Comparison of ENCODE assay signal across 12 mouse cellular contexts in genomic region chr8:70461765-70462515, GRCm38 (mm10). TPM values are rescaled to one million over a fixed set of nuclear protein-coding genes. Genes with fewer than 3 reads are reported as not detected.
A peak's percentile ranks its signal among the peaks of the same experiment; 100 is the strongest.
DNase-seq lines count a peak whose midpoint lies in the region; ATAC-seq and TF ChIP-seq lines count a peak whose summit lies in the region.
"Had no signal": no experiment of that assay in that cellular context is flagged by ENCODE, and none has a peak within 500 bp of the region (broad histone marks: within the 10 kb centered on the region; RNA-seq: fewer than 3 reads in every experiment).

No protein-coding gene starts in this region.

- H3K4me3 ChIP-seq in kidney, embryonic 14.5 days (ENCODE audit: low read length) = no peak overlapping the region
- H3K4me3 ChIP-seq in cortical plate, adult 2 months (ENCODE audit: insufficient read depth, low read length) = no peak overlapping the region
- H3K4me3 ChIP-seq: embryonic facial prominence, embryonic 12.5 days; liver, embryonic 15.5 days; midbrain, embryonic 15.5 days had no signal

- TF ChIP-seq POLR2A in cortical plate, adult 2 months (IDR thresholded peaks at IDR 0.05; ENCODE audit: extremely low read depth, insufficient read depth, low read length) = no peak

- 0 out of 2 replicates have a peak, but pooled peaks have one; percentile 43 for ATAC-seq in kidney, embryonic 14.5 days (ENCODE audit: low FRiP score, low TSS enrichment)
- ATAC-seq: forebrain, postnatal 0 days; midbrain, embryonic 15.5 days had no signal

- peaks cover 4% of the 10 kb centered on the region for H3K4me1 ChIP-seq in kidney, embryonic 14.5 days (ENCODE audit: control insufficient read depth, insufficient read depth, low read length)
- peaks cover 19% of the 10 kb centered on the region for H3K4me1 ChIP-seq in cortical plate, adult 2 months (ENCODE audit: control insufficient read depth, insufficient read depth, low read length)

- no peak overlapping the region for H3K9ac ChIP-seq in kidney, embryonic 14.5 days (ENCODE audit: low read depth, low read length)
- H3K9ac ChIP-seq: embryonic facial prominence, embryonic 12.5 days; forebrain, postnatal 0 days; hindbrain, embryonic 14.5 days; liver, embryonic 15.5 days; midbrain, embryonic 15.5 days had no signal

- H3K9me3 ChIP-seq in kidney, embryonic 14.5 days (ENCODE audit: control insufficient read depth, low read length) = 0 out of 2 replicates have a peak, but pooled peaks cover 3% of the 10 kb centered on the region
- H3K9me3 ChIP-seq: embryonic facial prominence, embryonic 12.5 days; liver, embryonic 15.5 days; midbrain, embryonic 15.5 days had no signal

- 85% methylated on average over 16 of the region's 16 CpGs for WGBS in kidney, embryonic 14.5 days

- H3K4me2 ChIP-seq in kidney, embryonic 14.5 days (replicated peaks; ENCODE audit: low read depth, low read length) = no peak overlapping the region
- H3K4me2 ChIP-seq: embryonic facial prominence, embryonic 12.5 days; hindbrain, embryonic 14.5 days; liver, embryonic 15.5 days; midbrain, embryonic 15.5 days had no signal

- no peaks in the 10 kb centered on the region for H3K36me3 ChIP-seq in kidney, embryonic 14.5 days (ENCODE audit: control insufficient read depth, insufficient read depth, low read length)
- H3K36me3 ChIP-seq: liver, embryonic 15.5 days; midbrain, embryonic 15.5 days had no signal

- no peaks in the 10 kb centered on the region for H3K27me3 ChIP-seq in kidney, embryonic 14.5 days (ENCODE audit: control insufficient read depth, insufficient read depth, low read length)
- H3K27me3 ChIP-seq: embryonic facial prominence, embryonic 12.5 days; liver, embryonic 15.5 days; midbrain, embryonic 15.5 days had no signal

- no peak overlapping the region for H3K27ac ChIP-seq in kidney, embryonic 14.5 days (ENCODE audit: low read depth, low read length)
- 0 out of 2 replicates have a peak overlapping the region, but pooled peaks have one; percentile 38 for H3K27ac ChIP-seq in cortical plate, adult 2 months (ENCODE audit: insufficient read depth, low read length)
- H3K27ac ChIP-seq: embryonic facial prominence, embryonic 12.5 days; hindbrain, embryonic 14.5 days; liver, embryonic 15.5 days; midbrain, embryonic 15.5 days had no signal

- no peak for DNase-seq in kidney, postnatal 4 days
- peak; percentile 83 for DNase-seq in 3134 (ENCODE audit: extremely low read depth, insufficient read length, low spot score)
- peak; percentile 90 for DNase-seq in 3T3-L1 (ENCODE audit: low read depth, low spot score)
- DNase-seq in cerebellum, adult 9-11 months = no peak
- no peak for DNase-seq in layer of hippocampus, adult 9-11 months
- DNase-seq: forebrain, postnatal 0 days had no signal

- TF ChIP-seq CTCF in cortical plate, adult 2 months (IDR thresholded peaks at IDR 0.05; ENCODE audit: extremely low read depth, insufficient read depth, low read length) = no peak

RNA-seq across cellular contexts. Expression of gene Klhl26, which starts 14.8 kb away (rescaled TPM):
- 14.4 and 19.2 TPM in 2 replicates for polyA plus RNA-seq in kidney, embryonic 14.5 days (2014; fragmentation: Nextera tagmentation; extraction: Ambion mirVana)
- polyA plus RNA-seq in cortical plate, adult 2 months (2012; rRNA removed) = 66.9 and 70.9 TPM in 2 replicates

RNA-seq across cellular contexts. Expression of gene Crtc1, which starts 22.6 kb away (rescaled TPM):
- polyA plus RNA-seq in kidney, embryonic 14.5 days (2014; fragmentation: Nextera tagmentation; extraction: Ambion mirVana) = 15.5 and 21.2 TPM in 2 replicates
- polyA plus RNA-seq in cortical plate, adult 2 months (2012; rRNA removed) = 113 and 115 TPM in 2 replicates

RNA-seq across cellular contexts. Expression of gene Tmem59l, which starts 25.2 kb away (rescaled TPM):
- polyA plus RNA-seq in kidney, embryonic 14.5 days (2014; fragmentation: Nextera tagmentation; extraction: Ambion mirVana) = 8.5 and 12.4 TPM in 2 replicates
- polyA plus RNA-seq in cortical plate, adult 2 months (2012; rRNA removed) = 368 and 400 TPM in 2 replicates
- polyA plus RNA-seq: liver, embryonic 15.5 days had no signal

RNA-seq across cellular contexts. Expression of gene Crlf1, which starts 31.0 kb away (rescaled TPM):
- 26.7 and 34.8 TPM in 2 replicates for polyA plus RNA-seq in kidney, embryonic 14.5 days (2014; fragmentation: Nextera tagmentation; extraction: Ambion mirVana)
- 2.1 and 8.6 TPM in 2 replicates for polyA plus RNA-seq in cortical plate, adult 2 months (2012; rRNA removed)

RNA-seq across cellular contexts. Expression of gene Rex1bd, which starts 44.6 kb away (rescaled TPM):
- polyA plus RNA-seq in kidney, embryonic 14.5 days (2014; fragmentation: Nextera tagmentation; extraction: Ambion mirVana) = 129 and 151 TPM in 2 replicates
- polyA plus RNA-seq in cortical plate, adult 2 months (2012; rRNA removed) = 201 and 206 TPM in 2 replicates

Comparison
In these comparisons a context has a peak if more than half of its experiments do, and no peak if none do; other contexts are left out.
1. DNase-seq: peak in 3134 (single experiment) and 3T3-L1 (single experiment); none in kidney, postnatal 4 days (0 of 2), cerebellum, adult 9-11 months (single experiment) and layer of hippocampus, adult 9-11 months (single experiment).
2. RNA of gene Tmem59l, which starts 25.2 kb away (polyA plus RNA-seq): 368 to 400 TPM in cortical plate, adult 2 months; 8.5 to 12.4 TPM in kidney, embryonic 14.5 days; every median in the first group is over 10 times any median in the second.